Mouse (Mus musculus) retina, embryonic 14.5 days (tissue): ENCODE data around the gene Tm4sf20.

Experiments
- DNase-seq: peaks from one replicate; pipeline ENCODE4 v3.0.0-alpha.2; 2015; ENCODE audit warnings: low spot score

The Tm4sf20 gene

DNA sequence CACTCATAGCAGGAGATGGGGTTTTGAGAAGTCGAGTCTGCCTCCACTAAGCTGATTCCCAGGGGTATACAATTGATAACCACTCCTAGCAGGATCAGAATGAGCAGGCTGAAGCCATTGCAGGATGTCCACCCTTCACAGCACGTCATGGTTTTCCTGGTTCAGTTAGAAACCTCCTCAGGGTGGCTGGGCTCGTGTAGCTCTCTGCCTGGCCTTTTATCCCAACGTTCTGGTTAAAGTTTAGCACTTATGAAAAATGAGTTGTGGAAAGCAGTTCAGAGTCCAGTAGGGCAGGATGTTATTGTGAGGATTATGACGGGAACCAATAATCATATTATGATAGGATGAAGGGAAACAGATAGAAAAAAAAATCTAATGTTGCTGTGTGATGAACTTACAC lies at the start of gene Tm4sf20:
Tm4sf20 (minus strand) TSS at position 193 of the 400 bp plus-strand sequence.
- DNase-seq = no peak

DNA sequence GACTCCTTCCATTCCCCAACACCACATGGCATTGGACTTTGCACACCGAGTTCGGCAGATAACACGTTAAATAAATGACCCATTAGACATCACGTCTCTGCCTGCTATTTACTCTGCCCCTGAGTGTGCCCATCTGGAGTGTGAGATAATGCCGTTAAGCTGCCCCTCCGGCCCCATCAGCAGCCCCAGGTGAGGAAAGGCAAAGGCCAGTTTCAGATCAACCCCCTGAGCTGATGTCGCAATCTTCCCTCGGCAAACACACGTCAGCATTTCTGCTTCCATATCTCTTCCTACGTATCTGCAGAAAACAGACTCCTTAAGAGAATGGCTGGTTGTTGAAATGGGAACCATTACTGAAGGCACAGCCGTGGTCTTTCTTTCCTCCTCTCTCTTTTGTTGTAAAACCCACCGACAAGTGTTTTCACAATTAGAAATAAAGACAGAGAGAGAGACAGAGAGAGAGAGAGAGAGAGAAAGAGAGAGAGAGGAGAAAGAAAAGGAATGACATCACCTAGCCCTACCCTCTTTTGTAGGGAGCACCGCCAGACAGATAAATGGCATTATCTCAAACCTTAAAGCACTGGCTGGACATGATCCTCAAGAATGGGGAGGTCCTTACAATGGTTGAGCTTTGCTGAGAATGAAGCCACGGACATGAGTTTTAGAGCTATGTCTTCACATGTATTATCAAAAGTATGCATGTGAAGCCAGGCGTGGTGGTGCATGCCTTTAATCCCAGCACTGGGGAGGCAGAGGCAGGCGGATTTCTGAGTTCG lies 47.9 kb upstream of the Tm4sf20 start:
- no peak for DNase-seq

DNA sequence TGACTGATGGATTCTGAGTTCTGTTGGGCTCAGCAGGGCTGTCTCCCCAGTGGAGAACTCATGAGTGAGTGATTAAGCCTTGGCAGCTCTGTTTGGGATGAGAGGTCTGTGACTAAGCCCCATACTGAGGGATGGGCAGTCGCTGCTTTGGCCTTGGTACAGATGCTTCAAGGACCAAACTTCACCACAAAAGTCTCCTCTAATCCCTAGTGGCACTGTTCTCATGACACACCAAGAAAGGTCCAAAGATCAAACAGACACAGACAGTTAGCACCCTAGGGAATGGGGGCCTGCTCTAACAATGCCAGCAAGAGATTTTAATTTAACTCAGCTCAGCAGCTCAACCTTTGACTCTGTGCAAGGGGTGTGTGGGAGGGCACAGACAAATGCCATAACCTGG lies 43.5 kb upstream of the Tm4sf20 start:
- no peak for DNase-seq

DNA sequence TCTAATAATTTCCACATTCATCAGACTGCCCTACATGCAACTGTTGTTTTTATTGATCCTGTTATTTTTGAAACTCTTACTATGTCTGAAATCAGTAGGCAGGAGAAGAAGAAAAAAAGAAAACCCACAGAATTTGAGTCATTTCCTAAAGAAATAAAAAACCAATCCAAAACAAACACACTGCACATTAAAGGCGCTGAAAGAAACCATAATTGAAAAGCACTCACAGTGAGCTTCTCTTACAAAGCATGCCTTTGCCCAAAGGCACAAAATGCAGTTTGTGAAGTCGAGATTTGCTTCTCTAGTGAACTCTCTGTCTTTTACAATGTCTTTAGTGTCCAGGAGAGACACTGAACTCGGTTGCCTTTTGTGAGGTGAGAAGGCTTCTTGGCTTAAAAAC lies 40.3 kb upstream of the Tm4sf20 start:
- no peak for DNase-seq

DNA sequence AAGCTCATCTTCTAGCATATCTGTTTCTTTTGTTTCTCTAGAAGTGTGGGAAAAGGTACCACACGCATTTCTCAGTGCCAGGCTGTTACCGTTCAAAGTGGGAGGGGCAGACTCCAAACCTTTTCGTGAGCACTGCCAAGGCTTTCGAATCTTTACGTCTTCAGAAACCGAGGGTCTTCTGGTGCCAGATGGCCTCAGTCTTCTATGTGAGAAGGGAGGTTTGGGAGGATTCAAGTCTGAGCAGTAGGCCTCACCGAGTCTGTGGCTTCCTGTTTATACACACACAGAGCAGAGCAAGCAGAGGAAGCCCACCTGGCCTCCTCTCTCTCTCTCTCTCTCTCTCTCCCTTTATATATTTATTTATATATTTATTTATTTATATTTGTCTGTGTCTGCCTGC lies 38.9 kb upstream of the Tm4sf20 start:
- no peak for DNase-seq

DNA sequence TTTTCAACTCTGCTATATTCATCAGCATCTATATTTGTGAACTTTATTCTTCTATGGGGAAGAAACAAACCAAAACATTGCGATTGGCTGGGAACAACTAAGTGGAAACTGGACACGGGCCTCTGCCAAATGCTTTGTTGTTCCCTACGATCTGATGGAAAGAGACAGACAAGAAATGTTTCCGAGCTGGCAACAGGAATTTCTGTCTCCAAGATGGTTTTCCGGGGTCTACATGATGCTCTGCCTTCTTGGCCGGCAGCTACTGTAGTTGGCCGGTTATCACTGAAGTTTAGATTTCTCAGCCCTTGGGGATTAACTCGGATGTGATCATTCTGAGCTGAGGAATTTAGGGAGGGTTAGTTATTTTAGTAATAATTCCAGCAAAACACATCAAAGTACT lies 38.1 kb upstream of the Tm4sf20 start:
- DNase-seq = no peak

DNA sequence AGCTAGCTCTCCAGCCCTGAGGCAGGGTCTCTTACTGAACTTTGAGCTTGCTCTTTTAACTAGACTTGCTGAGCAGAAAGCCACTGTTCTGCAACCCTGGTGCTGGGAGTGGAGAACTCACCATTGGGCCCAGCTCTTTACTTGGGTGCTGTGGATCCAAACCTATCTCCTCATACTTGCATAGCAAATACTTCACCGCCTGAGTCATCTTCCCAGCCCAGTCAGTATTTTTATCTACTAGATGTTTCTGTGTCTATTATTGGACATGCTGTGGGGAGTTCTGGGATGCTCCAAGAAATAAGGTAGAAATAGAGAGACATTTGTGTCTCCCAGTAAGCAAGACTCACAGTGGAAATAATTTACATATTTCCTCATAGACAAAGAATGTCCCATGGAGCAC lies 35.8 kb upstream of the Tm4sf20 start:
- DNase-seq = no peak

DNA sequence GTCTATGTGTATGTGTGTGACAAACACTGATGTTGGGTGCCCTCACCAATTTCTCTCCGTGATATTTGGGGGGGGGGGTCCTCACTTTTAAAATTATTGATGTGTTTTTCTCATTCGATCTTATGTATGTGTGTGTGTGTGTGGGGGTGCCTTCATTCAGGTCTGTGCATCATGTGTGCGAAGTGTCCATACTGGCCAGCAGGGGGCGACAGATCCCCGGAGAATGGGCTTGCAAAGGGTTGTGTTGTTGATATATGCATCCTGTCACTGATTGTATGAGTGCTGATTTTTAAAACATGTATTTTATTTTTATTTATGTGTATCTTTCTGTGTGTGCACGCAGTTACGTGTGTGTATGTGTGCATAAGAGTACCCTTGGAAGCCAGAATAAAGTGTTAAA lies 35.3 kb upstream of the Tm4sf20 start:
- no peak for DNase-seq

DNA sequence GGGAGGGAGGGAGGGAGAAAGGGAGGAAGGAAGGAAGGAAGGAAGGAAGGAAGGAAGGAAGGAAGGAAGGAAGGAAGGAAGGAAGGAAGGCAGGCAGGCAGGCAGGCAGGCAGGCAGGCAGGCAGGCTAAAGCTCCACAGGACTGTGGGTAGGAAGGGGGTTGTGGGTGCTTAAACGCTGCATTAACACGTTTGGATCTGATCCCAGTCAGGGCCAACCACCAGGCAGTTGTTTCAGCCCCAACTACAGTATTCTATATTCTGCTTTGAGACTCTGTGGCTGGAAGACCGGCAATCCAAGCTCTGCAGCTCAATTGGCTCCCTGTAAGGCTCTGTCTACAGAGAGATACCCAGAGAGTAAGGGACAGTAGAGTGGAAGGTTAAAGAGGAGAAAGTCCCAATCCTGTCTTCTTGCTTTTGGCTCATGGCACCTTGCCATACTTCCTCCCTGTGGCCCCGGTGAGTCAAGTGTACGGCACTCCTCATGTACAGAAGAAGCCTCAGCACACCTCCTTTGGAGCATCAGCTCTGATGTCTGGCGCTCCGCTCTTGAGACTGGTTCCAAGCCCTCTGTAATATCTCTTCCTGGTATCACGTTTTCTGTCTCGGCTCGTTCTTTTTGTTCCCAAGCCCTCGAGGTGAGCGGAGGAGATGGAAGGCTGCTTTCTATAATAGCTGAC lies 33.0 kb upstream of the Tm4sf20 start:
- DNase-seq = no peak

DNA sequence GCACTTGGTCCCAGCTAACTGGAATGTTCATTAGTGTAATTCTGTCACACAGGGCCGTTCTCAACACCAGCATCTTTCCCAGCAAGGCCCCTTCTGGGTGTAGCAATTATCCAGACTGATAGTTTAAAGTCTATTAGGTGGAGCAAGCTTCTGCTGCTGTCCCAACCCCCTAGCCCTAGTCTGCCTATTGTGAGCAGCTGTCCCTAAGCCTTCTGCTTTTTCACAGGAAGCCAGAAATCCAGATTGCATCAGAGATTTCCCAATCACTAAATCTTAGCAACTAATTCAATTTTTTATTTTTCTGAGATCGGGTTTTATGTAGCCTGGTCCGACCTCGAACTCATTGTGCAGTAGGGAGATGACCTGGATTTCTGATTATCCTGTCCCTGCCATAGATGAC lies 30.7 kb upstream of the Tm4sf20 start:
- DNase-seq = no peak

DNA sequence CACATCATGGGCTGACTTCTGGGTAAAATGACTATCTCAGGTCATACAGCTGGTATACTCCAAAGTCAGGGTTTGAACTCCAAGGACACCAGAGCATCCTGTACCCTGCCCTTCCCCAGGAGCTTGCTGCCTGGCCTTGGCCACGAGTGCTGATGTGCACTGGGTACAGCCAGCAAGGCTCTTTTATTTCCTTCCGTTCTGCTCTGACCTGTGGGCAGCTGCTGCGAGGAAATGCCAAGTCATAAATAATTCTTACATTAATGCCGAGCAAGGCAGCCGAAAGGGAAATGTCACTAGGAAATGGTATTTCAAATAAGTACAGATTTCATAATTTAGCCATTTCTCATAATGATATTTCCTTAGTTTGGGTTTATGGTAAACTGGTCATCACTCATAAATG lies 30.0 kb upstream of the Tm4sf20 start:
- DNase-seq = no peak

DNA sequence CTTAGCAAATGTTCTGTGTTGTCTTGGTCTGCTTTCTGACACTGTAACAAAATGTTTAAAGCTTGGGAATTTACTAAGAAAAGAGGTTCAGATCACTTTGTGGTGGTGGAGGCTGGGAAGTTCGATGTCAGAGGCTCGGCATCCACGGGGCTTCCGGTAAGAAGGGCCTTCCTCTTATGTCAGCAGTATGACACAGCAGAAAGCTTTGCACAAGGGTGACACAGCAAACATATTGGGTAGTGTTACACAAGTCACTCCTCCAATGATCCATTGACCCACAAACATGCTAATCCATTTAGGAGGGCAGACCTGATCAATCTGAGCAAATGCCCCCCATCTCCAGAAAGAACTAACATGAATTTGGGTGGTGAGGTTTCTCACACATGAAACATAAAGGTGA lies 28.8 kb upstream of the Tm4sf20 start:
- DNase-seq = no peak

DNA sequence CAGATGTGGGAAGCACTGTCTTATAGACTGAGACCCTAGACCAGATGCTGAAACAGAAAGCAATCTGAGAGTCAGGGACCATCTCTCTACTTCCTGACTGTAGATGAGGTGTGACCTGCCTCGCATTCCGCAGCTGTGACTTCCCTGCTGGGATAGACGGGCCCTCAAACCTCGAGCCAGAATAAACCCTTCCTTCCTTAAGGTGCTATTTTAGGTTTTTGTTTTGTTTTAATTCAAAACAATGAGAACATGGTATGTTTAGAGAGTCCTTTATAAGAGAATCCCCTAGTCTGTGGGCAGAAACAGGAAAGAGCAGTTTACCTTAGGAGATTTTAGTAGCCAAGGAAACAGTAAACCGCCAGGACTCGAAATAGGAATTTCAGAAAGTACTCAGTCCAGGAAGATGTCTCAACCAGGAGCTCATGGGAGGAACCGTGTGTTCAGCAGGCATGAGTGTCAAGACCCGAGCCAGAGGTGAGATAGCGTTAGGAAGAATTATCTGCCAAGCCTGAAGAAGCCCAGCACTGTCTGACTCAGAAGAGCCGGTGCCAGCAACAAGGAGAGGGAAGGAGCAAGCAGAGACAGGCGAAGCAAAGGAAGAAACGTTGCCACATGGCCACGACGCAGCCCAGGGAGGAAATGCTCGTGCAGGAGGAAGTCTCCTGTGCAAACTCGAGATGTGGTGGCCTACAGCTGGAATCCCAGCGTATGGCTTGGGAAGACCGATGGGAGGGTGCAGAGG lies 27.6 kb upstream of the Tm4sf20 start:
- DNase-seq = no peak

DNA sequence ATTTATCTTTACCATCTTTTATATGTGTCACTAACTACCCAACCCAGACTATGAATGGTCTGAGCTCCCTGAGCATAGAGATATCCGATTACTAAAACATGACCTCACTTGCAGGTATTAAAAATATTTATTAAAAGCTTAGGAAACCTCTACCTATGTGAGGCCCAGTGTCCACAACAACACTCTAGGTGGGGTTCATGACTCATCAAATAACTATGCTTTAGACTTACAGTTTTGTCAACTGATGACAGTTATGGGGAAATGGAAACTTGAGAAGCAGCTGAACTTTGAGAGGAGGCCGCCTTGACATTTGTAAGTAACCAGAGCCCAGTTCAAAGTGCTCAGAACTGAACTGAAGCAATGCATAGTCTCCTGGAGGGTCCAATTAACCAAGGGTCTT lies 26.9 kb upstream of the Tm4sf20 start:
- DNase-seq = no peak

DNA sequence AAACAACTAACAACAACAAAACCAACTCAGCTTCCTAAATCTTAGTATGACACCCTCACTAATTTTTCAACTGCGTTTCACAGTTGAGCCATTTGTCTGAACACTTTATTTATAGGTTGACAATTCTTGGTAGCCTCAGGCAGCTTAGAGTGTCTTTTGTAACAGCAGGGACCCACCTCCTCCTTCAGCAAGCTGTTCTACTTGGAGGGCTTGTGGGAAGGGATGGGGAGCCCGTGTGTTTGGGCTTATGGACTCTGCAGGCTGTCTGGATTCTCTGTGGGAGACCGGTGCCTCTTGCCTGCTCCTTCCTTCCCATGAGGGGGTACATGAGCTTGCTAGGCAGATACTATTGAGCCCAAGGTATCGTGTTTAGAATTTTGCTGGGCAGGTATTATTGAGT lies 25.7 kb upstream of the Tm4sf20 start:
- DNase-seq = no peak

DNA sequence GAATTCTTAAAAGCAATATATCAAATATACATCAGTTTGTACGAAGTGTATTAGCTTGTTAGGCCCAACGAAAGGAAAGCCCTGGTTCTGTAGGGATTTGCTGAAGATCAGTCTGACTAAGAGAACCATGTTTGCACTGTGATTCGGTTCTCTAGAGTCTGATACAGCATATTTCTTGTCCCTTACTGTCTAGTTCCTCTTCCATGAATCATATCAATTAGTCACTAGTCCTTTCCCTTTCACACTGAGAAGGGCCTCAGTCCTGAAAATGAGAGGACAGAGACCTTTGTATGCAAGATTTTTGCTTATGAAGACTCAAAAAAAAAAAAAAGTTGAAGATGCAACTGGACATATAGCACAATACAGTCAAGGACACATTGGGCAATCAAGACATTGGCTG lies 24.8 kb upstream of the Tm4sf20 start:
- no peak for DNase-seq

DNA sequence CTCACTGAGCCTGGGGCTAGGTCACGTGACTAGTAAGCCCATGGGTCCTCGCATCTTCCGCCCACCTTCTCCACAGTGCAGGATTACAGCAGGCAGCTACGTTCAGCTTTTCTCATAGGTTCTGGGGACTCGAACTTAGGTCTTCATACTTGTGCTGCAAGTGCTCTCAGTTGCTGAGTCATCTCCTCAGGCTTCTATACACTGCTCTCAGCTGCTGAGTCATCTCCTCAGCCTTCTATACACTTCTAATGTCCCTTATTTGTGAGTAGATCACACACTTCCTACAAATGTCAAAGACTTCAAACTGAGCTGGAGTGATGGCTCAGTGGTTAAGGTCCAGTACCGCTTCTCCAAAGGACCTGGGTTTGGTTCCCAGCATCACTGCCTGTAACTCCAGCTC lies 24.0 kb upstream of the Tm4sf20 start:
- DNase-seq = no peak

DNA sequence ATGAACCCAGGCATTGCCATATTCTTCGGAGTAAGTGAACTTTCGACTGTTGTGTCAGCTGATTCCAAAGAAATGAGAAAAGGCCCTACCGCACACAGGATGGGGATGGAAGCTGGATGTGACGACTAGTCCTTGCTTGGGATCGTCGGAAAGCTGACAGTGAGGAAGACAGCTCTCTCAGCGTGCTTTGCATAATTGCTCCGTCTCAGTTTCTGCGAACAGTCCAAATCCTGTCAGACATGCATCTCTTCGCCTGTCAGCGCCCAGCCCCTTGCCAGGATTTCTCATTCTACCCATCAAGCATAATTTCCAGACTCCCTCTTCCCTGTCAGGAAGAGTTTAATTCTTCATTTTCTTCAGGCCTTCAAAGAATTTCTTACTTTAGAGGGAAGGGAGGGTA lies 22.8 kb upstream of the Tm4sf20 start:
- DNase-seq = no peak

DNA sequence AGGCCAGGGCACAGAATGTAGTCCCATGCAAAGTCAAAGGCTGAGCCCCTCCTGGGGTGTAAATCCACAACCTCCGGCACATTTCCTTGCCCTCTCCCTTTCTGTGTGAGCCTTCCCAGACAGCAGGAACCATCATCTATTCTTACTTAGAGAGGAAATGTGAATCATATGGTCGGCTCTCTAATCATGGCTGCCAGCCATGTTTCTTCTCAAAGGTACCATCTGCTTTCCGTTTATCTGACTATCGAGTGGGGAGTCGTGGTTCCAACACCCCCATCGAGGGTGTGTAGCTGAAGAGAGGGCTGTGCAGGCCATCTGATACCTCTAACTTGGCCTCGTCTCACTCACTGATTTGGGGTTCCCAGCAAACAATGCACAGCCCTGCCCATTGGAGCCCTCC lies 19.8 kb upstream of the Tm4sf20 start:
- no peak for DNase-seq

DNA sequence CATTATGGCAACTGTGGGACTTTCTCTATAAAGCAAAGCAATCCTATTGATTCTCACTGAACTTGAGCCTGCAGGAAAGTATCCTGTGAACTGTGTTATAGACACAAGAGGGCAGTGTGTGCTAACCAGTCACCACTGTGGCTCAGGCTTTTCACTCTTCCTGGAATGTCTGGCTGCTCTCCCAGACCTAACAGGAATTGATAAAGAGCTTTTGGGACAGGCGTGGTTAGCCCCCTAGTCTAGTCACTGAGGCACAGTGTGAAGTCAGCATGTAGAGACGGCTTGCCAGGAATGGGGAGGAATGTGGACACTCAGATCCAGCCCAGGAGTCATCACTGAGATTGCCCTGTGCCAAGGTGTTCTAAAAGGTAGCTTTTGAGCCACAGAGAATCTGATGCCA lies 19.2 kb upstream of the Tm4sf20 start:
- DNase-seq = peak; percentile 83

DNA sequence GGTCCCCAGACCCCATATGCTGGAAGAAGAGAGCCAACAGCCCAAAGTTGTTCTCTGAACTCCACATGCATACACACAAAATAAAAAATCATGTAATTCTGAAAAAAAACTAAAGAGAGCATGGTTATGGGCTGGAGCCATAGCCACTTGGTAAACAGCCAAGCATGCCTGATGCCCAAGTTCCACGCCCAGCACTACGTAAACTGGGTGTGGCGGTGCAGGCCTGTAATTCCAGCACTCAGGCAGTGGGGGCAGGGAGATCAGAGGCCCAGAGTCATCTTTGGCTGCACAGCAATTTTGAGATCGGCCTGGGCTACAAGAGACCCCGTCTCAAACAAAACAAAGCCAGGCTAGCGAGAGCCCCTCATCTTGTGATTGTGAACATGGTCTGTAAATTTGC lies 17.3 kb upstream of the Tm4sf20 start:
- DNase-seq = no peak

DNA sequence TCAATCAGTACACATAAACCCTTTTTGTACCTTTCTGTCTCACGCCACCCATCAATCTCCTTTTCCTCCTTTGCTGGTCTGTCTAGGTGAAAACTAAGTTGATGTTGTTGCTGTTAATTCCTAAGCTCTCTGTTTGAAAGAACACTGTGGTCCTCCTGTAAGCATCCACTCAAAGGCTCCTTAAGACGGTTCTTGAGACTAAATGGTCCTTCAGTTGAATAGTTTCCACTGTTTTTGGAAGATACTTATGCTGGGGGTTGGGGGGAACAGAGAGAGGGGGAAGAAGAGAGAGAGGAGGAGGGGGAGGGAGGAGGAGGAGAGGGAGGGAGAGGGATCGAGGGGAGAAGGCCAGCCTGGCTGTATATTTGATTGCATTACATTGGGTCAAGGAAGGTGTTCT lies 15.3 kb upstream of the Tm4sf20 start:
- DNase-seq = no peak

DNA sequence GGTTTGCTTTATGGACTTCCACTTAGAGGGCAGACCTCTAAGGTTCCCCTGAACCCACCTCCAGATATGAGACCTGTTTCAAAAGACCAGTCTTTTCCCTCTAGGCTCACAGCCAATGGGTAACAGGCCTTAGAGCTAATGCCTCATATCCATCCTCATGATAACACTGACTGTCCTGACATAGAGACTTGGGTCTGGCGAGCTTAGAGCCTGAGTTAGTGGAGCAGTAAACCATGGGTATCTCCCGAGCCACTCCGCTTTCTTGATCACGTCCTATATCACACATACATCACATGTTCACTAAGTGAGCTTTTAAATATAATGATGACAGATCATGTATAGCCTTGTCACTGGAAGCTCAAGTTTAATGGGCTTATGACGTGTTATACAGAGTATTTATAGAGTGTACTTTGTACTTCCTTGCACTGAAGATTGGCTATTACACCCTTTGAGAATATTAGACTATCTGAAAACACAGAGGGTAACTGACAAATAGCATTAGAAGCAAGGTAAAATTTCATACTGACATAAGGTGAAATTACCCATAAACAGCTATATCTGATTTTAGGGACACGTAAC lies 11.2 kb upstream of the Tm4sf20 start:
- DNase-seq = no peak
